Mouse (Mus musculus) frontal cortex, adult 2 months (tissue): ENCODE measurements around the gene Dap3. TPM values are rescaled to one million over a fixed set of nuclear protein-coding genes. Genes with fewer than 3 reads are reported as not detected.
"Not testable (repeated sequence)": the region's sequence is repeated elsewhere in the genome, so short reads cannot be mapped to it uniquely, and the experiment has no call there.

ENCODE experiments used
- DNase-seq, 2 experiments: peaks; one replicate each; pipeline ENCODE4 v3.0.0; 2022; ENCODE audit warnings: low spot score in 1 of 2; ENCODE audit errors: extremely low spot score in 1 of 2
- polyA plus RNA-seq: library from polyadenylated mRNA; depleted of rRNA; stranded (reverse); fragments of >200 nt; gene quantifications from 2 replicates; pipeline ENCODE4 v1.2.3, GENCODE M21; 2012; rRNA removed

Gene Dap3
- 114 and 120 TPM in 2 replicates for polyA plus RNA-seq

DNA sequence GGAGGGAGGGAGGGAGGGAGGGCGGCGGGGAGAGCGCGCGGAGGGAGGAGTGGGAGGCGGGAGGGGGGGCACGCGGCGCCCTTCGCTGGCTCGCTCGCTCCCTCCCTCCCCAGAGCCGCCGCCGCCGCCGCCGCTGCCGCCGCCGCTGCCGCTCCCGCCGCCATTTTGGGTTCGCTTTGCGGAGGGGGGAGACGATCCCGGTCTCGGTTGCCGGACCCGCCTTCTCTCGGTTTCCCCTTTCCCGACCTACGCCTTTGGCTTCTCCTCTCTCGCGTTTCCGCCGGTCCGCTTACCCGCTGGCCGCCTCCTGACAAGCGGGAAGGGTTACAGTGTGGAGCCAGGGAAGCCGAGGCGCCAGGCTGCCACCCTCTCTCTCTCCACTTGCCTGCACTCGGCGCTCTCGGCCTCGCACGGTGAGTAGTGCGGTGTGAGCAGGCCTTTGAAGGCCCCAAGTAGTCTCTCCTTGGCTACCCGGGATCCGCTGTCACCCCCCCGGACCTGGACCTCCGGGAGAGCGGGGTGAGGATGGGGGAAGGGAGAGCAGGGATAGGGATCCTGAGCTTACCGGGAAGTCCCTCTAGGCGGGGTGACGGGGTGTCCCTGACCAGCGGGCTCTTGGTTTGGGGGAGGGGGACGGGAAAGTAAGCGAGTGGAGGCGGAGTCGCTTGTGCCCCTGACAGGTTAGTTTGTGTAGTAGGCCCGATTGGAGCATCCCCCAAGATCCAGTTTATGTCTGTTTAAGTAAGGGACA, at the start of gene Dap3, which contains the start of gene Ash1l:
Gene Dap3 (minus strand): TSS at position 606 of the 751 bp plus-strand sequence.
Gene Ash1l (plus strand): TSS at position 47 of the 751 bp plus-strand sequence.
- DNase-seq, result peak; percentile 23 to 65

- no peak for DNase-seq
These were observed 41.8 kb upstream of the Dap3 start for GRCm38 (mm10) chr3:88992793-88993192.

- peak in 1 of 2 experiments; percentile 15 for DNase-seq
These were observed 33.0 kb upstream of the Dap3 start for GRCm38 (mm10) chr3:88983921-88984381.

- peak in 1 of 2 experiments; percentile 47 for DNase-seq
These were observed 30.4 kb upstream of the Dap3 start for GRCm38 (mm10) chr3:88981206-88982010.

- DNase-seq, result no peak
These were observed 24.0 kb upstream of the Dap3 start for GRCm38 (mm10) chr3:88975012-88975411.

DNA sequence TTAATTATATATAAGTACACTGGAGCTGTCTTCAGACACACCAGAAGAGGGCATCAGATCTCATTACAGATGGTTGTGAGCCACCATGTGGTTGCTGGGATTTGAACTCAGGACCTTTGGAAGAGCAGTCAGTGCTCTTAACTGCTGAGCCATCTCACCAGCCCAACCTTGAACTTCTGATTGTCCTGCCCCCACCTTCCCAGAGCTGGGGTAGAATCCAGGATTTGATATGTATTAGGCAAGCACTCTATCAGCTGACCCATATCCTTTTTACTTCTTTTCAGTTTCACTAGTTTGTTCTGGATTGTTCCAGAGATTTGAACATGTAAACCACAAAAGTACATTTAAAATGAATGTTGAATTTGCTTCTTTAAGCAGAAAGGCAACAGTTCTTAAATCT, 12.2 kb upstream of the Dap3 start:
- DNase-seq, result not testable (repeated sequence)

GRCm38 (mm10) chr3:88953736-88954135, 2.8 kb upstream of the Dap3 start:
- no peak for DNase-seq

DNA sequence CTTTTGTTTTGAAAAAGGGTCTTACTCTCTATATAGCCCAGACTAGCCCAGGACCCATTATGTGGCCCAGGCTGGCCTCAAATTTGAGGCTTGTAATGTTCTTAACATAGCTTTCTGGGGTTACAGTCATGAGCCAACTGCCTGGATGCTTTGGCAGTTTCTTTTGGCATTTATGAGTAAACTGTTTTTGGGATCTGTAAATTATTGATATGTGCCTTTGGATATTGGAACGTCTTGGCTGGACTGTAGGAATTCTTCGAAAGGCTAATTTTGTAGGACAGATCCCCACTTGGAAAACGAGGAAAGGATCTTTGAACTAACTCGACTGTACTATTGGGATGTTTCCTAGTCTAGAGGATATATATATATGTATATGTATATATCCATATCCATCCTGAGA, 2.3 kb upstream of the Dap3 start:
- DNase-seq, result no peak

DNA sequence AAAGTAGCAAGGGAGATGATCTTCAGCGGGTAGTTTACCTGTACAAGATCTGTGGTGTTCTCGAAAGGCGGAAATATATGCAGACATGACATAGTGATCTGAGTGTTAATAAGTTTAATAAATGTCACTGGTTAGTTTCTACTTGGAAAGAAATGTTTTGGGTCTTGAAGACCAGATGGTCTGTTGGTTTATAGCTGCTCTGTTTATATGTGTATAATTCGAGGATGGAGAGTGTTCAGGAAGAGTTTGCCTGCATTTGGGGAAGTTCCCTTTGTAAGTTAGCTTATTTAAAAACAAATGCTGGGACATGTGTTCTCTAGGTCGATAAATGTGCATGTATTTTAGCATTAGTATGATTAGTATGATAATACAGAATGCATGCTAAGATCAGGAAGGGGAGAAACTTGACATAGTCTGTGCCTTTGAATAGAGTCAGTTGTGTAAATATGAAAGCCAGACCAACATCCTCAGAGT, 383 bp upstream of the Dap3 start:
- DNase-seq, result no peak

GRCm38 (mm10) chr3:88949786-88950575, 1.0 kb downstream of the Dap3 start:
- DNase-seq, result peak; percentile 59 to 80

GRCm38 (mm10) chr3:88944109-88944508, 6.9 kb downstream of the Dap3 start:
- no peak for DNase-seq

DNA sequence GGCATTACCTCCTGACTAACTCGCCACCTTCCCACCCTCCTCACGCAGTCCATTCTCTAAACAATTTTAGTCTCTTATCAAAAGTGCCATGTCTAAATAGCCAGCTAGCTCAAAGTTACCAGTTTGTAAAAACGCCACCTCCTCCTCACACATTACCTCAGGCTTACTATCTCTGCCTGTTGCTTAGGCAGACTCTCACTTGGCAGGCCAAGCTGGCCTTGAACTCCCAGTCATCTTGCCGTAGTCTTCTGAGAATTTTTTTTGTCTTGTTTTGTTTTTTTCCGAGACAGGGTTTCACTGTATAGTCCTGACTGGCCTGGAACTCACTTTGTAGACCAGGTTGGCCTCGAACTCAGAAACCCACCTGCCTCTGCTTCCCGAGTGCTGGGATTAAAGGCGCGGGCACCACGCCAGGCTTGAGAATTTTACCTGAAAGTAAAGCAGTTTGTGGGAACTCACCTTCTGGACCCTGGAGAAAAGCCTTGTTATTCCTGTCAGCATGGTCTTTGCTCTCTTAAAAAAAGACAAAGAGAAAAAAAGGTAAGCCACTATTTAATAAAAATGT, 8.6 kb downstream of the Dap3 start:
- no peak for DNase-seq

GRCm38 (mm10) chr3:88939749-88940148, 11.2 kb downstream of the Dap3 start:
- DNase-seq, result peak in 1 of 2 experiments; percentile 60

DNA sequence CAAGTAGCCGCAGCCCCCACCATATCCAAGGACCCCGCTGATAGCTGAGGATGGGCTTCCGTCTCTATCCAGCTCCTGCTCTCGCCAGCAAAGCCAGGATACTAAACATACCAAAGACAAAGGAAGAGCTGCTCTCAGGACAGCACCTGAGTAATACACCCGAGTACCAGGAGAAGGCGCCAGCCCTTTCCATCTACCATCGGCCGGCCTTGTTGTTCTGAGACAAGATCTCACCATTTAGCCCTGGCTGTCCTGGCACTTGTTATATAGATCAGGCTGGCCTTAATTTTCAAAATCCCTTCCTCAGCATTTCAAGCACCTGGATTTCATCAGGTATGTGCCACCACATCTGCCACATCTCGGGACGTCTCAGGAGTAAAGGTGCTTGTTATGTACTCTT, 11.9 kb downstream of the Dap3 start:
- no peak for DNase-seq

GRCm38 (mm10) chr3:88929501-88929900, 21.5 kb downstream of the Dap3 start:
- no peak for DNase-seq

- no peak for DNase-seq
These were observed 25.3 kb downstream of the Dap3 start for GRCm38 (mm10) chr3:88925651-88926050.

DNA sequence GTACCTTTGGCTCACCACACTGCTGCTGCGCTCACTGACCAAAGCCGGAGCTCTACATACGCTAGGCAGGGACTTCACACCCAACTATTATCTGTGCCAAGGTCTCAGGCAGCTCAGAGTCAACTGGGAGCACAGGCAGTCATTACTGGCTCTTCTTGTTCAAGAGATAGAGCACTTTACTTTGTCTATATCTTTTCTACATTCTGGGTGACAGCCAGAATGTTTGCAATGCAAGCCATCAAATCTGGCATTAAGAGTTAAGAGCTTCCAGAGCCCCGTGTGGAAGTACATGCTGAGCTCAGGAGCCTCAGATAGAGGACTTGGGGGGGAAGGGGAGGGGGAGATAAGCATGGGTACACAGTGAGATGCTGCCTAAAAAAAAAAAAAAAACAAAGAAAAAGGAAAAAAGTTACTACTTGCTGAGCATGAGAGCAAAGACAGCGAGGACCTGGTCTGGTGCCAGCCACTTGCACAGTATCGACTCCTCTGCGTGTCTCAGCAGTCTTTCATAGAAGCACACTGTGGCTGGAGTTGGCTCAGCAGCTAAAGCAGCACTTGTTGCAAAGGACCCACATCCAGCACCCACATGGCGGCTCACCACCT, 26.9 kb downstream of the Dap3 start:
- DNase-seq, result peak in 1 of 2 experiments; percentile 26

DNA sequence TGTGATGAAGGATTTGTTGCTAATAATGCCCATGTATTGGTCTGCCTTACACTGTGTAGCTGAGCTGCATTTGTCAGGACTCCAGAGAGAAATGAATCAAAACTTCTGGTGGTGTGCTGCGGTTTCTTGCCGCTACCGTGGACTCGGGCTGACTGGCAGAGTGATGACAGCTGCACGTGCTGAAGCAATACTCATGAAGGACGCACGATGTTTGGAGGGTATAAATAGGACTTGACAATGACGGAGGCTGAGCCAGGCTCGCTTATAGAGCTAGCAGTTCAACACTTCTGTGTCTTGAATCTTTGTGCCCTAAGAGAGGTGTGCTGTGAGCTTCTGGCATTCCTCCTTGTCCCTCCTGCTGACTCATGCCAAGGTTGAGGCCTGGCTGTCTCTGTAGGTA, 29.6 kb downstream of the Dap3 start:
- no peak for DNase-seq

DNA sequence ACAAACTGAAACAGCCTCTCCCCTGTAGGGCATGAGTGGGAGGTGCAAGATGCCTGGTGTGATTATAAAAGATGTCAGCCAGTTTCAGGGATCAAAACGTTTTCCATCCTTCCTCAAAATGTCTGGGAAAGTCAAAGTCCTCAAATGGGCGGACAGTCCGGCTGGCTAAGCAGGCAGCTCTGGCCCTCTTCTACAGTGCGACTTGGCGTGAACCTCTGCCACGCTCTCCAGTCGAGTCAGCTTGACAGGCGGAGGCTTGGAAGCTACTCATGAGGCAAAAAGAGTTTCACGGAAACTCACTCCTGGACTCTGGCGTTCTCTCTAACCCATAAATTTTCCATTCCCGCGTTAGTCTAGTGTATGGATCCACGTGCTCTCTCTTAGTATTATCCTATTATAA, 32.0 kb downstream of the Dap3 start:
- DNase-seq, result no peak

- DNase-seq, result no peak
These were observed 36.6 kb downstream of the Dap3 start for GRCm38 (mm10) chr3:88914384-88914810.
